Mouse (Mus musculus) macrophage (primary cell): Measurements from ENCODE around the gene Fcgr2b. TPM values are rescaled to one million over a fixed set of nuclear protein-coding genes. Genes with fewer than 3 reads are reported as not detected.
A peak's percentile ranks its signal among the peaks of the same experiment; 100 is the strongest.

ENCODE experiments used
- H3K27ac ChIP-seq: fragments of 350-480 bp; formaldehyde crosslinking; 2 replicates; pipeline ENCODE4 v1.9.0; 2021
- H3K36me3 ChIP-seq: fragments of 350-480 bp; formaldehyde crosslinking; 2 replicates; pipeline ENCODE4 v1.9.0; 2021; ENCODE audit errors: inconsistent target
- H3K4me3 ChIP-seq: fragments of 350-480 bp; formaldehyde crosslinking; 2 replicates; pipeline ENCODE4 v1.9.0; 2021; ENCODE audit errors: inconsistent target
- H3K79me2 ChIP-seq: fragments of 350-480 bp; formaldehyde crosslinking; 2 replicates; pipeline ENCODE4 v1.9.0; 2021; ENCODE audit errors: inconsistent target
- WGBS: methylation state at CpG from one replicate; pipeline ENCODE4 v1.1.7; 2026; ENCODE audit warnings: inconsistent platforms; ENCODE audit not compliant: missing documents; 5-methylcytosine and 5-hydroxymethylcytosine counted together
- polyA plus RNA-seq: library from polyadenylated mRNA; stranded (reverse); fragments of 250-400 nt; gene quantifications from 3 replicates; pipeline ENCODE4 v1.2.4, GENCODE M21; 2018; ENCODE audit warnings: inconsistent platforms
- total RNA-seq, 78 experiments: library from RNA; depleted of rRNA; stranded (reverse); fragments of 250-400 nt; gene quantifications; 1 replicate in 9 of 78; 2 replicates in 24 of 78; 3 replicates in 43 of 78; 4 replicates in 2 of 78; pipeline ENCODE4 v1.2.4; 2018; ENCODE audit warnings: inconsistent platforms in 56 of 78

The Fcgr2b gene
- 1,000 to 10,000 TPM in 14 of 26 experiments, 100 to 1,000 TPM in 12; 552 to 2,008 (median 1,011) TPM for total RNA-seq (2018; cell fraction: chromatin; rRNA removed)
- total RNA-seq (2018; cell fraction: cytosol; rRNA removed), result 100 to 1,000 TPM; 224 to 730 (median 474) TPM
- 1,000 to 10,000 TPM in 21 of 26 experiments, 100 to 1,000 TPM in 5; 780 to 1,818 (median 1,207) TPM for total RNA-seq (2018; cell fraction: nucleus; rRNA removed)
- 372 to 843 TPM (median 791 TPM) in 3 replicates for polyA plus RNA-seq

DNA sequence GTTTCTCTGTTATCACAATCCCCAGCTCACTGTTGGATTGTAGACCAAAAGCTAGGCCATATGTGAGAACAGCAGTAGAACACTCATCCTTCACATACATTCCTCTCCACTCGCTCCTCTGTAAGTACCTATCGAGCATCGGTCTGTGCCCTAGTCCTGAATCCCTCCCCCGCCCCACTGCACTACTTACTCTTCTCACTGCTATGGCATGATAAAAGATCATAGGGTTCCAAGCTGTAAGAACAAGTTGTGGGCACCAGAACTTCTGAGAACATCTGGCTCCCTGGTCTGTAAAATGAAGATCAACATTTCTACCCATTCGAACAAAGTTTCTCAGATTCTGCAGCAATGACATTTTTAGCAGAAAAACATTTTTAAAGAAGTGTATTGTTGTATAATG lies at the start of gene Fcgr2b:
Fcgr2b (minus strand) TSS at position 101 of the 400 bp plus-strand sequence.
- WGBS, result 90% methylated on average over 5 of the region's 5 CpGs
- H3K27ac ChIP-seq, result peak within 1 kb of the TSS; percentile 82
- peaks cover 45% of the 10 kb centered on the region for H3K79me2 ChIP-seq
- H3K4me3 ChIP-seq, result peak within 1 kb of the TSS; percentile 56
- peaks cover 4% of the 10 kb centered on the region; the same call in 1 of the 2 replicates for H3K36me3 ChIP-seq

DNA sequence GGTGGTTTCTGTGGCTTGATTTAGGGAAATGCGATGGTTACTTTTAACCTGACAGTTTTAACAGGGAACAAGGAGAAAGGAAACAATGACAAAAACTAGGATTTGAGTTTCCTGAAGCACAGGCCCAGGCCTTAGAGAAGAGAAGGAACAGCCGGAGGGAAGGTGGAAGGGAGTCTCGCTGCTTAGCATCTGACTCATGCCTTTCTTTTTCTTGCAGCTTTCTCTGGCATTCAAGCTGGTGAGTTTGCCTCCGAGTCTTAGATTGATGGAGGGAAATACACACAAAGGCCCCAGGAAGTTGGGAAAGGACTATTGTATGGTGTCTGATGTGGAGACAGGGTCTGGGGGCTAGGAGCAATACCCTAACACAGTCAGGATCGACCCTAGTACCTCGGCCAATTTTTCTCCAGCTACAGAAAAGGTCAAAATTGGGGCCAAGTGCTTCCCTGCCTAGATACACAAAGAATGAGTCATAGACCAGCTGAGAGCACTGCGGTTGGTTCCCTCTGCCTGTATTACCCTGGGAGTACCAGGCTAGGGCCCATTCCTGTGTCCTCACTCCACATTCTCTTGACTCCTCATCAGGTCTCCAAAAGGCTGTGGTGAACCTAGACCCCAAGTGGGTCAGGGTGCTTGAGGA lies 43.1 kb upstream of the Fcgr2b start:
- Histone ChIP-seq H3K27ac (peak overlapping the region; percentile 94), H3K4me3 (peak overlapping the region; percentile 20), H3K36me3 (peaks cover 40% of the 10 kb centered on the region), H3K79me2 (peaks cover 42% of the 10 kb centered on the region; the same call in 1 of the 2 replicates)
- 41% methylated on average over 7 of the region's 7 CpGs for WGBS

DNA sequence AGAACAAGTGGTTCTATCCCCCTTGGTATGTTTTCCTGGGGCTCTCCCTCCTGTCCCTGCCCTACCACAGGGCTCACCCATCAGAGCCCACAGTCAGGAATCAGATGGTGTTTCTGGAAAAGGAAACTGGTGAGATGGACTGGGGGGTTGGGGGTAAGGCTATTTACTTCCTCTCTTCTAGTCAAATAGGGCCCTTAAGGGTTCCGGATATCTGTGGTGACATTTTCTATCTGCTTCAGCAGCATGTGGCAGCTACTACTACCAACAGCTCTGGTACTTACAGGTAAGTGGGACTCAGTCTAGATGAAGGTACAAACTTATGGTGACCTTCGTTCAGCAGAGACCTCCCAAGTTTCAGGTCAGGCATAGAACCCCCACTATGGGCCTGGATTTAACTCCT lies 42.4 kb upstream of the Fcgr2b start, which contains the start of gene Fcgr4:
Fcgr4 (plus strand) TSS at position 184 of the 400 bp plus-strand sequence.
- WGBS, result 43% methylated on average over 2 of the region's 2 CpGs
- H3K27ac ChIP-seq, result peak within 1 kb of the TSS; percentile 94
- H3K4me3 ChIP-seq, result peak within 1 kb of the TSS; percentile 20
- peaks cover 42% of the 10 kb centered on the region; the same call in 1 of the 2 replicates for H3K79me2 ChIP-seq
- peaks cover 33% of the 10 kb centered on the region for H3K36me3 ChIP-seq

DNA sequence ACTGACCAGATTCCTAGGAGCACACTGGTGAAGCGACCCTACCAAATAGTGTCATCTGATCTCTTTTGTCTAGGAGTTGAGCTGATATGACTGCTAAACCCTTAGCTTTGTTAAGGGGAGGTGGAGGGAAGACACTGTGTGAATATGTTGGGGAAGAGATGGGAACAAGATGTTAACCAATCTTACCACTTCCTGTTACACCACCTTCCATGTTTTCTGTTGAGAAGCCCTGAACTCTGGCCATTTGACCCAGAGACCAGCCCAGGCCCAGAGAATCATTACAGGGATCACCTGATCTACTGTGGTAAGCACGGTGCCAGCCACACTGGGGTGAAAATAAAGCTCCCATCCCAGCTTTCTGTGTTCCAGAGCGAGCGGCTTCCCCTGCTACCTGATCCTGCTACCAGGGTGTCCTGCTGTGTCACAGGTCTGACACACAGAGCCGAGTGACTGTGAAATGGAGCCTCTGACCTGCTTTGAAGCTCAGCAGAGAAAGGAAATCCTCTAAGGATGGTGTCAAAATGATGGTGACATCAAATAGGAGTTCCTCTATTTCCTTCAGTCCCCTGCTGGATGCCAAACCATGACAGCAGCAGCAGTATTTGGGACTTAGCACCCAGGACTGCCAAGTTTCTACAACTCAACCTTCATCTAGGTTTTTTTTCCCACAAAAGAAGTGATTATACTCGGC lies 41.3 kb upstream of the Fcgr2b start:
- Histone ChIP-seq H3K4me3 (no peak overlapping the region), H3K27ac (peak overlapping the region; percentile 94), H3K36me3 (peaks cover 23% of the 10 kb centered on the region; the same call in 1 of the 2 replicates), H3K79me2 (peaks cover 36% of the 10 kb centered on the region; the same call in 1 of the 2 replicates)
- WGBS, result 40% methylated on average over 6 of the region's 6 CpGs

DNA sequence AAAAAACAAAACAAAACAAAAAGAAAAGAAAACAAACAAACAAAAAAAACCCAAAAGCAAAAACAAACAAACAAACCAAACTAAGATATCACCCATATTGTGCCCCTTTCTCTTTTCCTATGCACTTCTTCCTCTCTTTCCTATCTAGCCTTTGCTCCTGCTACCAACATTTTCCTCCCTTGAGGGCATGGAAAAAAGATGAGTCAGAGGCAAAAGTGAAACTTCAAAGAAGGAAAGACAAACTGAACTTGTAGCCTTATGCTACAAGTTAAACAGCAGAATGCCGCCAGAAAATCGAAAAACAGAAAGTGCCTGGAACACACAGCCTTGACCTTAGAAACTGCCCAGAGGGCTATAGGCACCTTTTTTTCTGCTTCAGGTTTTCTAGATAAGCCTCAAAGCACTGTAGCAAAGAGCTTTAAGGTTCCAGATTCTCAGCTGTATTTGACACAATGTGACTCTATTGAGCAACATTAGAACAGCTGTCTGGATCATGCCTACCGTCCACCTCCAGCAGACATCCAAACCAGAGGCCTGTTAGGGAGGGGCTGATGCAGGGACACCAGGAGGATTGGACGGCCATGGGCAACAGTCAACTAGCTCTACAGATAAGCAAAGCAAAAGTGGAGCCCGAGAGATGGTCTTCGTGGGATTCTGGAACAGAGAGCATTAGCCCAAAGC lies 40.5 kb upstream of the Fcgr2b start:
- peaks cover 20% of the 10 kb centered on the region; the same call in 1 of the 2 replicates for H3K36me3 ChIP-seq
- peaks cover 30% of the 10 kb centered on the region; the same call in 1 of the 2 replicates for H3K79me2 ChIP-seq
- peak overlapping the region; percentile 94 for H3K27ac ChIP-seq
- no peak overlapping the region for H3K4me3 ChIP-seq
- WGBS, result 41% methylated on average over 6 of the region's 6 CpGs

DNA sequence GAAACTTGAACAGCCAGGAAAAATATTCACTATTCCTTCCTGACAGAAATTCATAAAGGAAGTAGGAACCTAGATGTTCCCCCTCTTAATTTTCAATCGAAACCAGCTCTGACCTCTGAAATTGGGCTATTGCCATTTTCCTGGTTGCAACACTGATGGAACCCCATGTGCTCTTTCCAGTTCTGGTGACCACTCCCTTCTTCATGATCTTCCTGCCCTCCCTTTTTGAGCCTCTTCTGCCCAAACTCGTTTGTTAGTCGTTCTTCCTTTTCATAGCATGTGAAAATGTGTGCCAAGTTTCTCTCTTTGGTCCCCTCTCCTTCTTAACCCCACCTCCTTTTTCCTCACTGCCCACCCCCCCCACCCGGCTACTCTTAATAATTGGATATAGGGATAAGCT lies 35.4 kb upstream of the Fcgr2b start:
- WGBS, result 37% methylated on average over 3 of the region's 4 CpGs
- H3K27ac ChIP-seq, result no peak overlapping the region
- no peak overlapping the region for H3K4me3 ChIP-seq
- no peaks in the 10 kb centered on the region for H3K36me3 ChIP-seq
- H3K79me2 ChIP-seq, result no peaks in the 10 kb centered on the region

DNA sequence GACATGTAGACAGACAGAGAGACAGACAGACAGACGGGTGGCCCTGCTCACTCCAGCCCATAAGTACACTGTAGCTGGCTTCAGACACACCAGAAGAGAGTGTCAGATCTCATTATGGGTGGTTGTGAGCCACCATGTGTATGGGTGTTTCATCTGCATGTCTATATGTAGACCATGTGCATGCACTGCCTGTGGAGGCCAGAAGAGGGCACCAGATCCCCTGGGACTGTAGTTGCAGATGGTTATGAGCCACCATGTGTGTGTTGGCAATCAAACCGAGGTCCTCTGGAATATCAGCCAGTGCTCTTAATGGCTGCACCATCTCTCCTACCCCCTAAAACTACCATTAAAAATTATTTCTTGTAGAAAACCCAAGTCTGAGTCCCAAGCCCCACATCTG lies 30.6 kb upstream of the Fcgr2b start:
- H3K27ac ChIP-seq, result peak overlapping the region; percentile 91
- no peak overlapping the region for H3K4me3 ChIP-seq
- H3K79me2 ChIP-seq, result no peaks in the 10 kb centered on the region
- WGBS, result 100% methylated on average over 2 of the region's 2 CpGs
- H3K36me3 ChIP-seq, result no peaks in the 10 kb centered on the region

DNA sequence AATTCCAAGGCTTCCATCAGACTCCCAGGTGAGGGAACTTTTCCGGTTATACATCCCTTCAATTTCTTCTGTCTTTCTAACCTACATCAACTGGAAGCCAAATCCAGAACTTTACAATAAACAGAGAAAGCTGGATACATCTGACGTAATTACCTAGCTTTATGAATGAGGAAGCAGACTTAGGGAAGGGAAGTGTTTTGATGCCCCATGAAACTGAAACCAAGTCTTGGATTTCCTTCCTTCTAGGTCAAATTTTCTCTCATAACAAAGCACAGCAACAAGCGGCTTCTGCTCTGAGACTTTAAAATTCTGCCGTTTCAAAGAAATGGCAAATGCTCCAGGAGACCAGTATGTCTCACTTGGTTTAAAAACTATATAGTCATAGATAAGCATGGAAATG lies 30.0 kb upstream of the Fcgr2b start:
- Histone ChIP-seq H3K79me2 (no peaks in the 10 kb centered on the region), H3K4me3 (no peak overlapping the region), H3K27ac (peak overlapping the region; percentile 91), H3K36me3 (no peaks in the 10 kb centered on the region)
- WGBS, result 25% methylated on average over 4 of the region's 4 CpGs

DNA sequence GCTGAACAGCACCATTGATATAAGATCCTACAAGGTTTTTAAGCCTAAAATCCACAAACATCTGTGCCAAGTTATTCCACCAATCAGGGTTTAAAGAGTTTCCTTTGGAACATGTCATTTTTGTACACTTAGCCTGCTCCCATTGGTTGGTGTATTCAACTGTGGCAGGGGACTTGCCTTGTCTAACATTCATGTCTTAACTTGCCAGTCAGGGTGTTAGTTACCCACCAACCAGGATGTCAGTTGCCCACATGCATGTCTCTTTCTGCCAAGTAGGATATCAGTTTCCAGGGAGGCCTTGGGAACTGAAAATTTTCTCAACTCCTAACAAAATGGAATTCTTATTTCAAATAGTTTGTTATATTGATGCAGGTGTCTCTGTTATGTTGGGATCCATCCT lies 29.2 kb upstream of the Fcgr2b start:
- H3K79me2 ChIP-seq, result no peaks in the 10 kb centered on the region
- H3K4me3 ChIP-seq, result no peak overlapping the region
- H3K27ac ChIP-seq, result peak overlapping the region; percentile 91; the same call in 1 of the 2 replicates
- H3K36me3 ChIP-seq, result no peaks in the 10 kb centered on the region

DNA sequence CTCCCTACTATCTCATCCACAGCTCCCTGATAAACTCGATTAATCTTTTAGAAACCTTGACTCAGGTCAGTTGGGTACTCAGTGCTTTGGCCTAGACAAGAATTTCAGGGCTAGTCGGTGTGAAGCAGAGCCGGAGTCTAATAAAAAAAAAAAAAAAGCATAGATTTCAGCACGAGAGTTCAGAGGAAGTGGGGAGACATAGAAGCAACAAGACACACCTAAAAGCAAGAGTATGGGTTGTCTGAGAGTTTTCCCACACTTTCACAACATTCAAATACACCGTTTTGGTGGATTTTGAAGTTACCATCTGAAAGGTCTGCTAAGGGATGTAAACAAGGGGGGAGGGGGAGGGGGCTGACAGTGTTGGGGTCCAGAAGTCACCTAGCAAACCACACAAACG lies 28.7 kb upstream of the Fcgr2b start:
- WGBS, result 85% methylated on average over 6 of the region's 6 CpGs
- no peaks in the 10 kb centered on the region for H3K36me3 ChIP-seq
- H3K79me2 ChIP-seq, result no peaks in the 10 kb centered on the region
- no peak overlapping the region for H3K27ac ChIP-seq
- no peak overlapping the region for H3K4me3 ChIP-seq

DNA sequence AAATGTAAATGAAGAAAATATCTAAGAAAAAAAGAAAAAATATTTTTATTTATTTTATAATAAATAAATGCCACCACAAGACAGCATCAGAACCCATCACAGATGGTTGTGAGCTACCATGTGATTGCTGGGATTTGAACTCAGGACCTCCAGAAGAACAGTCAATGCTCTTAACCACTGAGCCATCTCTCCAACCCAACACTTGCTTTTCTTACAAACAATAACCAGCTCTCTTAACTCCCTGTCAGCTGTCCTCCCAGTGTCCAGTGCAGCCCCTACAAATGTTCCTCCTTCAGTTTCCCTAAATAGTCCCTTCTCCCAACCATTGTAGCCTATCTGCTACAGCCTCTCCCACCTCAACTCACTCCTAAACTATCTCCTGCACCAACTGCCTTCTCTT lies 23.5 kb upstream of the Fcgr2b start:
- peak overlapping the region; percentile 99 for H3K27ac ChIP-seq
- H3K36me3 ChIP-seq, result no peaks in the 10 kb centered on the region
- no peak overlapping the region for H3K4me3 ChIP-seq
- no peaks in the 10 kb centered on the region for H3K79me2 ChIP-seq

DNA sequence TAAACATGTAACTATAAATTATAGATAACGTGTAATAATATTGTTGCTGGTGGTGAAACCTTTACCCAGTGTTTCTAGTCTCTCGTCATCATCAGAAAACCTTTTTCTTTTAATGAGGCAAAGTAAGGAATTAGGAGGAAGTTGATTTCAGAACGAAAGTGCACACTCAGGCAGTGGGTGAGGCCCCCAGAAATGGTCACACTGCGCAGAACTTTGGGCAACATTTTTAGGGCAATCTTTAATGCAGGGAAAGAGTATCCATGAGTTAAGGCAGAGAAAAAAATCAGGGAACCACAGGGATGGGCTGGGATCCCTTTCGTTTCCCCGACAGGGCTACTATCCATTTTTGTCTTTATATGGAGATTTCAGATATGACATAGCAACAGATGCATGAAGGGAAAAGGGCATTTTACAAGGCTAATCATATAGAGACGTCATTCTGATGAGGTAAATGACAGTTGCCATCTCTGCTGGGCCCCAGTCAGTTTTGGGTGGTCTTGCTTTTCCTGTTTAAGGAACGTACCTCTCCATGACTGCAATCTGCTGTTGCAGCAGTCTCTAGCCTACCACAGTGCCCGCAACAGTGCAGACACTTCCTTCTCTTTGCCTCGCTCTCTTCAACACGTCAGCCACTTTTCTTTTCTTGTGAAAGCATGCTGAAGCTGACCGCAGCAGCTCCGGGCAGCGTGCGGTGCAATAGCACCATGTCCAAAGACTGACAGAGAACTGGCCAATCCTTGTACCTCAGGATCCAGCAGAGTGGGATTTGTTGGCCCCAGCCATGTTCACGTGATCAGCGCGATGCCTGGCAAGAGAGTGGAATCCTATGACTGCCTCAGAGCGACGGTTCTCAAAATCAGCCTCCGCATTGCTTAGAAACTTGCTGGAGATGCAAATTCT lies 21.7 kb upstream of the Fcgr2b start:
- Histone ChIP-seq H3K79me2 (no peaks in the 10 kb centered on the region), H3K36me3 (no peaks in the 10 kb centered on the region), H3K27ac (peak overlapping the region; percentile 99), H3K4me3 (peak overlapping the region; percentile 6; the same call in 1 of the 2 replicates)
- WGBS, result 2% methylated on average over 20 of the region's 21 CpGs

DNA sequence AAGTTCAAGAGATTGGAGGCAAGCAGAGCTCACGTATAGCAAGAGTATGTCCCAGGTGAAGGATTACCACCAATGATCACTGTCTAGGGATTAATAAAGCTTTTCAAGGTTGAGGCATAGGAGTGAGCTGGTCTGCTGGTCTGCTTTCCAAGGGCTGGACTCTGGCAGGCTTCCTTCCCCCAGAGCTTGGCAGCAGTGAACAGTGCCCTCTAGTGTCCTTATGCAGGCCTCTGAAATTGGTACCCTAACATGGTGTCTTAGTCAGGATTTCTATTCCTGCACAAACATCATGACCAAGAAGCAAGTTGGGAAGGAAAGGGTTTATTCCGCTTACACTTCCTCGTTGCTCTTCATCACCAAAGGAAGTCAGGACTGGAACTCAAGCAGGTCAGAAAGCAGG lies 20.4 kb upstream of the Fcgr2b start:
- WGBS, result 40% methylated on average over 3 of the region's 3 CpGs
- H3K36me3 ChIP-seq, result no peaks in the 10 kb centered on the region
- H3K79me2 ChIP-seq, result no peaks in the 10 kb centered on the region
- no peak overlapping the region for H3K4me3 ChIP-seq
- H3K27ac ChIP-seq, result peak overlapping the region; percentile 99

DNA sequence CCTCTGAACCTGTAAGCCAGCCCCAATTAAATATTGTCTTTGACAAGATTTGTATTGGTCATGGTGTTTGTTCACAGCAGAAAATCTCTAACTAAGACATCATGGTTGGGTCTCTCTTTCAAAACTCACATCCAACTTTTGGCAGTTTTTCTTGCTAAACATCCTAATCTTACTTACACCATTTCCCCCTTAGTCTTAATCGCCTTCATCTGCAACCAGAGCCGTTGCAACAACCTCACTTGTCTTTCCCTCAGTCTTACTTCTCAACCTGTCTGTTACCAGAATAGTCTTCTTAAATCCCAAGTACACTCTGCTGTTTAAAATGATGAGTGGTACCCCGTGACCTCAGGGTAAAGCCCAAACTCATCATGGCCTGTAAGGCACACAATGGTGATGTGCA lies 19.7 kb upstream of the Fcgr2b start:
- H3K4me3 ChIP-seq, result no peak overlapping the region
- no peaks in the 10 kb centered on the region for H3K79me2 ChIP-seq
- H3K27ac ChIP-seq, result peak overlapping the region; percentile 99; the same call in 1 of the 2 replicates
- 56% methylated on average over 3 of the region's 3 CpGs for WGBS
- H3K36me3 ChIP-seq, result no peaks in the 10 kb centered on the region
